Comparison of ENCODE assay signal across 28 mouse cellular contexts in the genomic region with DNA sequence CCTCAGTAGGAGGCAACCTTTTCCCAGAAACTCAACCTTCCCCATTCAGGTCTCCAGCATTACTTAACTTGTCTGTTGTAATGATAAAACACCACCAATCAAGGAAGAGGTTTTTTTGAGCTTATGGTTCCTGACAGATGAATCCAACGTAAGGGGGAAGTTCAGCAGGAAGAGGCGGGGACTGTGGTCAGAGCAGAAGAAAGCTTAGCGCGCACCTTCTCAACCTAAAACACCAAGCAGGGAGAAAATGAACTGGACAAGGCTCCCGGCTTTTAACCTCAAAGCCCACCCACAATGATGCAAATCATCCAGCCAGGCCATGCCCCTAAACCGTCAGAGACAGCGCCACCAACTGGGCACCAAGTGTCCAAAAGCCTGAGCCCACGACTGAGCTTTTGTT.
DNase-seq lines count a peak whose midpoint lies in the region; ATAC-seq and TF ChIP-seq lines count a peak whose summit lies in the region.
"Had no signal": no experiment of that assay in that cellular context is flagged by ENCODE, and none has a peak within 500 bp of the region (broad histone marks: within the 10 kb centered on the region; RNA-seq: fewer than 3 reads in every experiment).

No protein-coding gene starts in this region.

- peak; percentile 20; the same call in 1 of the 2 replicates for TF ChIP-seq CTCF in kidney, postnatal 0 days (IDR thresholded peaks at IDR 0.05; ENCODE audit: low read depth)
- TF ChIP-seq CTCF in ES-Bruce4 (IDR thresholded peaks at IDR 0.05; ENCODE audit: low read depth, low read length) = peak; percentile 46
- peak; percentile 21; the same call in 1 of the 2 replicates for TF ChIP-seq CTCF in stomach, postnatal 0 days (IDR thresholded peaks at IDR 0.05; ENCODE audit: low read depth)

- DNase-seq in kidney, postnatal 0 days (ENCODE audit: low spot score) = no peak
- no peak for DNase-seq in kidney, postnatal 14 days
- peak; percentile 46 for DNase-seq in WW6 (ENCODE audit: low read depth, low spot score)
- DNase-seq in stomach, postnatal 0 days (ENCODE audit: low spot score) = no peak
- DNase-seq in adrenal gland, postnatal 25 days = no peak
- DNase-seq: adrenal gland, postnatal 14 days; B cell, adult 2 months; cerebellum, adult 11-12 months; cerebellum, adult 9-11 months; embryo, embryonic 11 days; heart, postnatal 36 days; layer of hippocampus, adult 9-11 months; liver; retina, postnatal 1 day; right cerebral cortex, postnatal 14 days; thymus, postnatal 14 days had no signal

- 81% methylated on average over 8 of the region's 8 CpGs for WGBS in kidney, postnatal 0 days
- 76% methylated on average over 8 of the region's 8 CpGs for WGBS in stomach, postnatal 0 days

- no peaks in the 10 kb centered on the region for H3K9me3 ChIP-seq in kidney, postnatal 0 days (replicated peaks; ENCODE audit: low read length)
- 0 out of 2 replicates have a peak, but pooled peaks cover 4% of the 10 kb centered on the region for H3K9me3 ChIP-seq in ES-Bruce4 (replicated peaks; ENCODE audit: control insufficient read depth, insufficient read depth, low read length, poor library complexity, severe bottlenecking)
- H3K9me3 ChIP-seq in stomach, postnatal 0 days (ENCODE audit: control insufficient read depth, low read length) = no peaks in the 10 kb centered on the region
- H3K9me3 ChIP-seq: forebrain, embryonic 15.5 days; heart, embryonic 10.5 days; hindbrain, embryonic 13.5 days; liver, embryonic 15.5 days; lung, embryonic 15.5 days; midbrain, embryonic 12.5 days; stomach, embryonic 15.5 days had no signal

- no peak overlapping the region for H3K4me3 ChIP-seq in kidney, postnatal 0 days (replicated peaks; ENCODE audit: low read depth, low read length)
- H3K4me3 ChIP-seq in ES-Bruce4 (ENCODE audit: low read depth, low read length) = no peak overlapping the region
- no peak overlapping the region for H3K4me3 ChIP-seq in stomach, postnatal 0 days (ENCODE audit: low read depth, low read length)
- H3K4me3 ChIP-seq: embryonic facial prominence, embryonic 12.5 days; forebrain, embryonic 15.5 days; heart, embryonic 10.5 days; hindbrain, embryonic 13.5 days; liver, embryonic 15.5 days; lung, embryonic 15.5 days; megakaryocyte, embryonic 14.5 days; midbrain, embryonic 12.5 days; stomach, embryonic 15.5 days had no signal

- 0 out of 2 replicates have a peak overlapping the region, but pooled peaks have one; percentile 82 for H3K27ac ChIP-seq in kidney, postnatal 0 days
- no peak overlapping the region for H3K27ac ChIP-seq in ES-Bruce4 (ENCODE audit: insufficient read depth, low read length)
- no peak overlapping the region for H3K27ac ChIP-seq in stomach, postnatal 0 days (replicated peaks)
- H3K27ac ChIP-seq: forebrain, embryonic 15.5 days; heart, embryonic 10.5 days; hindbrain, embryonic 13.5 days; liver, embryonic 15.5 days; midbrain, embryonic 12.5 days; stomach, embryonic 15.5 days had no signal

- TF ChIP-seq POLR2A in ES-Bruce4 (IDR thresholded peaks at IDR 0.05; ENCODE audit: insufficient read depth, low read length) = no peak

- no peak overlapping the region for H3K4me2 ChIP-seq in kidney, postnatal 0 days (ENCODE audit: low read length)
- H3K4me2 ChIP-seq in stomach, postnatal 0 days (replicated peaks; ENCODE audit: low read depth) = no peak overlapping the region
- H3K4me2 ChIP-seq: embryonic facial prominence, embryonic 12.5 days; forebrain, embryonic 15.5 days; hindbrain, embryonic 13.5 days; liver, embryonic 15.5 days; lung, embryonic 15.5 days; midbrain, embryonic 12.5 days; stomach, embryonic 15.5 days had no signal

- no peaks in the 10 kb centered on the region for H3K27me3 ChIP-seq in kidney, postnatal 0 days (ENCODE audit: insufficient read depth, low read length)
- no peaks in the 10 kb centered on the region for H3K27me3 ChIP-seq in ES-Bruce4 (ENCODE audit: control insufficient read depth, insufficient read depth, low read length, poor library complexity, severe bottlenecking)
- no peaks in the 10 kb centered on the region for H3K27me3 ChIP-seq in stomach, postnatal 0 days (ENCODE audit: control insufficient read depth, insufficient read depth, low read length)
- H3K27me3 ChIP-seq: embryonic facial prominence, embryonic 12.5 days; hindbrain, embryonic 13.5 days; liver, embryonic 15.5 days; lung, embryonic 15.5 days; megakaryocyte, embryonic 14.5 days; midbrain, embryonic 12.5 days; stomach, embryonic 15.5 days had no signal

- no peak for TF ChIP-seq EP300 in ES-Bruce4 (IDR thresholded peaks at IDR 0.05; ENCODE audit: insufficient read depth, low read depth, low read length)
- no peak for TF ChIP-seq EP300 in stomach, postnatal 0 days (optimal IDR thresholded peaks at IDR 0.05)

- ATAC-seq in kidney, postnatal 0 days (replicated peaks; ENCODE audit: low FRiP score, low read depth) = no peak
- no peak for ATAC-seq in stomach, postnatal 0 days (ENCODE audit: low FRiP score, low TSS enrichment)
- no peak for ATAC-seq in frontal cortex, adult (ENCODE audit: low TSS enrichment)
- ATAC-seq: forebrain, embryonic 15.5 days; intestine, postnatal 0 days had no signal

- H3K4me1 ChIP-seq in kidney, postnatal 0 days (replicated peaks; ENCODE audit: insufficient read depth, low read length) = 0 out of 2 replicates have a peak, but pooled peaks cover 4% of the 10 kb centered on the region
- H3K4me1 ChIP-seq in ES-Bruce4 (ENCODE audit: control insufficient read depth, insufficient read depth, low read length) = no peaks in the 10 kb centered on the region
- H3K4me1 ChIP-seq in stomach, postnatal 0 days (replicated peaks; ENCODE audit: control insufficient read depth, insufficient read depth) = no peaks in the 10 kb centered on the region
- H3K4me1 ChIP-seq: heart, embryonic 10.5 days; liver, embryonic 15.5 days; megakaryocyte, embryonic 14.5 days had no signal

- H3K36me3 ChIP-seq in kidney, postnatal 0 days (ENCODE audit: insufficient read depth, low read length) = no peaks in the 10 kb centered on the region
- H3K36me3 ChIP-seq in ES-Bruce4 (ENCODE audit: control insufficient read depth, insufficient read depth, low read length, poor library complexity, severe bottlenecking) = no peaks in the 10 kb centered on the region
- H3K36me3 ChIP-seq in stomach, postnatal 0 days (ENCODE audit: control insufficient read depth, insufficient read depth, low read length) = no peaks in the 10 kb centered on the region
- H3K36me3 ChIP-seq: embryonic facial prominence, embryonic 12.5 days; forebrain, embryonic 15.5 days; heart, embryonic 10.5 days; hindbrain, embryonic 13.5 days; liver, embryonic 15.5 days; lung, embryonic 15.5 days; midbrain, embryonic 12.5 days; stomach, embryonic 15.5 days had no signal

- H3K9ac ChIP-seq in kidney, postnatal 0 days (ENCODE audit: low read depth, low read length) = no peak overlapping the region
- no peak overlapping the region for H3K9ac ChIP-seq in ES-Bruce4 (ENCODE audit: low read depth, poor library complexity, severe bottlenecking)
- H3K9ac ChIP-seq in stomach, postnatal 0 days (ENCODE audit: low read length) = no peak overlapping the region
- H3K9ac ChIP-seq: embryonic facial prominence, embryonic 12.5 days; forebrain, embryonic 15.5 days; hindbrain, embryonic 13.5 days; liver, embryonic 15.5 days; lung, embryonic 15.5 days; midbrain, embryonic 12.5 days; stomach, embryonic 15.5 days had no signal
